Mouse (Mus musculus): ENCODE results near the gene Gm12166.

GRCm38 (mm10) chr11:46077304-46077703, 25.2 kb upstream of the Gm12166 start:
- TF ChIP-seq CTCF (IDR thresholded peaks at IDR 0.05) (no peak), EP300 (IDR thresholded peaks at IDR 0.05; ENCODE audit: insufficient read depth, low read depth, low read length) (no peak)

Measured in heart, adult 2 months (tissue).